Mouse (Mus musculus): ENCODE data around the gene Asna1. TPM values are rescaled to one million over a fixed set of nuclear protein-coding genes. Genes with fewer than 3 reads are reported as not detected.

The Asna1 gene
- polyA plus RNA-seq, 1 experiment: 46.6 TPM

GRCm38 (mm10) chr8:85037366-85037680, 12.2 kb upstream of the Asna1 start:
- WGBS: 0% methylated on average over 14 of the region's 14 CpGs
- TF ChIP-seq CTCF (IDR thresholded peaks at IDR 0.05; ENCODE audit: control insufficient read depth, insufficient read depth, low read length) (no peak), POLR2A (IDR thresholded peaks at IDR 0.05; ENCODE audit: borderline replicate concordance, control insufficient read depth, low read depth, low read length) (no peak)
- peak overlapping the region; percentile 92; the same call in 1 of the 2 replicates for H3K27ac ChIP-seq (ENCODE audit: control insufficient read depth, insufficient read depth, low read depth, low read length, poor library complexity)
- H3K4me1 ChIP-seq (ENCODE audit: control insufficient read depth, insufficient read depth, low read length): peaks cover 1% of the 10 kb centered on the region; the same call in 1 of the 2 replicates
- peak overlapping the region; percentile 89 for H3K4me3 ChIP-seq (replicated peaks; ENCODE audit: control insufficient read depth, low read depth, low read length)

DNA sequence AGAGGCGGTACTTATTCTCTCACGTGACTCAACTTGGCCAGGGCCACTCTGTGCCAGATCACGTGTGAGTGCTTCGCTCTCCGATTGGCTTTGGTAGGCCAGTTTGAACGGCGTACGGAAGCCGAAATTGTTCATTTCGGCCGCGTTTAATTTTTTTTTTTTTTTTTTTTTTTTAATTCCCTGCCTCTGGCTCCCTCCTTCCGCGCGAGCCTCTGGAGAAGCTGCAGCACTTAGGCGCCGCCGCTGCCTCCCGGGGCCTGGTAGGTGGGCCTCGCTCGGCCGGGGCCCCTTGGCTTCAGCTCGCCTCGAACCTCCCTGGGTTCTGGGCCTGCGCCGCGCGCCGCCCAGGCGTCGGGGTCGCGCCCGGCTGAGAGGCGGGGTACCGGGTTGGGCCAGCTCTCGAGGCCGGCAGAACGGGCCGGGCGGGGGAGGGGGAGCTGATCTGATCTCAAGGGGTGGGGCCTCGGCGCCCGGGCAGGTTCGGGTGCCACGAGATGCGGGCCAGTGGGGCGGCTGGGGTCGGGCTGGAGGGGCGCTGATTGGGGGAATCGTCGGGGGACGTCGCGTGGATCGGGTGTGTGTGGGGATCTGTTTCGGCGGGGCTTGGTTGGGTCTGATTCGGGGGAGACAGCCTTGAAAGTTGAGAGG, 11.8 kb upstream of the Asna1 start, which contains the start of gene Tnpo2:
TSS of gene Tnpo2 (plus strand) at position 198 of the 648 bp plus-strand sequence.
- Histone ChIP-seq H3K4me3 (replicated peaks; ENCODE audit: control insufficient read depth, low read depth, low read length) (peak within 1 kb of the TSS; percentile 89), H3K27ac (ENCODE audit: control insufficient read depth, insufficient read depth, low read depth, low read length, poor library complexity) (peak within 1 kb of the TSS; percentile 92), H3K4me1 (ENCODE audit: control insufficient read depth, insufficient read depth, low read length) (peaks cover 1% of the 10 kb centered on the region; the same call in 1 of the 2 replicates)
- under 1% methylated on average over 59 of the region's 59 CpGs for WGBS
- TF ChIP-seq CTCF (IDR thresholded peaks at IDR 0.05; ENCODE audit: control insufficient read depth, insufficient read depth, low read length) (no peak), POLR2A (IDR thresholded peaks at IDR 0.05; ENCODE audit: borderline replicate concordance, control insufficient read depth, low read depth, low read length) (no peak)

GRCm38 (mm10) chr8:85036381-85036717, 11.3 kb upstream of the Asna1 start:
- TF ChIP-seq POLR2A (IDR thresholded peaks at IDR 0.05; ENCODE audit: borderline replicate concordance, control insufficient read depth, low read depth, low read length): no peak
- under 1% methylated on average over 9 of the region's 9 CpGs for WGBS
- peak overlapping the region; percentile 63 for H3K27ac ChIP-seq (ENCODE audit: control insufficient read depth, insufficient read depth, low read depth, low read length, poor library complexity)
- H3K4me3 ChIP-seq (replicated peaks; ENCODE audit: control insufficient read depth, low read depth, low read length): peak overlapping the region; percentile 89
- H3K4me1 ChIP-seq (ENCODE audit: control insufficient read depth, insufficient read depth, low read length): peaks cover 1% of the 10 kb centered on the region; the same call in 1 of the 2 replicates

GRCm38 (mm10) chr8:85035728-85036310, 10.7 kb upstream of the Asna1 start:
- Histone ChIP-seq H3K4me1 (ENCODE audit: control insufficient read depth, insufficient read depth, low read length) (peaks cover 1% of the 10 kb centered on the region; the same call in 1 of the 2 replicates), H3K27ac (ENCODE audit: control insufficient read depth, insufficient read depth, low read depth, low read length, poor library complexity) (peak overlapping the region; percentile 41; the same call in 1 of the 2 replicates), H3K4me3 (replicated peaks; ENCODE audit: control insufficient read depth, low read depth, low read length) (peak overlapping the region; percentile 89)
- TF ChIP-seq CTCF (IDR thresholded peaks at IDR 0.05; ENCODE audit: control insufficient read depth, insufficient read depth, low read length): no peak
- TF ChIP-seq POLR2A (IDR thresholded peaks at IDR 0.05; ENCODE audit: borderline replicate concordance, control insufficient read depth, low read depth, low read length): no peak
- 1% methylated on average over 15 of the region's 15 CpGs for WGBS

DNA sequence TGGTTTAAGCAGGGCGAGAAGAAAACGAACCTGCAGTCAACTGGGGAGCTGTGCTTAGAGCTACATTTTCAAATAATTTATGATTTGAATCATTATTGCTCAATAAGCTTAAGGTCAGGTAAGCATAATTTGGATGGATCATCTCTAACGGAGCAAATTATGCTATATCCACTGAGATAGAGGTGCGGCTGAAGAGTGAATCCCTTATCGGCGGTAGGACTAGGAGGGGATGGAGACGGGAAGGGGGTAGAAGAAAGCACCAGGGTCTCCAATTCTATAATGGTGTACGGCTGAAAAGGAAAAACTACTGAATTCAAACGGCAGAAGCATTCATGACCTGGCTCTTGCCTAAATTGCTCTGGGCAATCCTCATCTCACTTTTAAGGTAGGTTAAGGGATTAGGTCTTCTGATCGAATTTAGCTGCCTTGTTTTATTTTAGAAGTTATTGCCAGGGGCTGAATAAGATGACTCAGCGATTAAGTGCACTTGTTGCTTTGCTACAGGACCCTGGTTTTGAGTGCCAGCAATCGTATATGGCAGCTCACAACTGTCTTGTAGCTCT, 10.2 kb upstream of the Asna1 start:
- TF ChIP-seq CTCF (IDR thresholded peaks at IDR 0.05; ENCODE audit: control insufficient read depth, insufficient read depth, low read length) (no peak), POLR2A (IDR thresholded peaks at IDR 0.05; ENCODE audit: borderline replicate concordance, control insufficient read depth, low read depth, low read length) (no peak)
- WGBS: 2% methylated on average over 12 of the region's 12 CpGs
- H3K4me1 ChIP-seq (ENCODE audit: control insufficient read depth, insufficient read depth, low read length): peaks cover 1% of the 10 kb centered on the region; the same call in 1 of the 2 replicates
- no peak overlapping the region for H3K4me3 ChIP-seq (replicated peaks; ENCODE audit: control insufficient read depth, low read depth, low read length)
- peak overlapping the region; percentile 39; the same call in 1 of the 2 replicates for H3K27ac ChIP-seq (ENCODE audit: control insufficient read depth, insufficient read depth, low read depth, low read length, poor library complexity)

- peaks cover 1% of the 10 kb centered on the region; the same call in 1 of the 2 replicates for H3K4me1 ChIP-seq (ENCODE audit: control insufficient read depth, insufficient read depth, low read length)
These were observed 9.7 kb upstream of the Asna1 start for GRCm38 (mm10) chr8:85034764-85035163.

GRCm38 (mm10) chr8:85033867-85034266, 8.8 kb upstream of the Asna1 start:
- WGBS: 74% methylated on average over 1 of the region's 1 CpGs
- no peak overlapping the region for H3K4me3 ChIP-seq (replicated peaks; ENCODE audit: control insufficient read depth, low read depth, low read length)
- H3K4me1 ChIP-seq (ENCODE audit: control insufficient read depth, insufficient read depth, low read length): peaks cover 2% of the 10 kb centered on the region; the same call in 1 of the 2 replicates
- H3K27ac ChIP-seq (ENCODE audit: control insufficient read depth, insufficient read depth, low read depth, low read length, poor library complexity): no peak overlapping the region
- TF ChIP-seq CTCF (IDR thresholded peaks at IDR 0.05; ENCODE audit: control insufficient read depth, insufficient read depth, low read length) (no peak), POLR2A (IDR thresholded peaks at IDR 0.05; ENCODE audit: borderline replicate concordance, control insufficient read depth, low read depth, low read length) (no peak)

More at GRCm38 (mm10) chr8:85034764-85035163, 9.7 kb upstream of the Asna1 start:
- peak overlapping the region; percentile 50 for H3K4me3 ChIP-seq (replicated peaks; ENCODE audit: control insufficient read depth, low read depth, low read length)
- WGBS: 2% methylated on average over 13 of the region's 13 CpGs
- TF ChIP-seq POLR2A (IDR thresholded peaks at IDR 0.05; ENCODE audit: borderline replicate concordance, control insufficient read depth, low read depth, low read length) (no peak), CTCF (IDR thresholded peaks at IDR 0.05; ENCODE audit: control insufficient read depth, insufficient read depth, low read length) (no peak)
- H3K27ac ChIP-seq (ENCODE audit: control insufficient read depth, insufficient read depth, low read depth, low read length, poor library complexity): no peak overlapping the region

GRCm38 (mm10) chr8:85032622-85033311, 7.7 kb upstream of the Asna1 start:
- no peak overlapping the region for H3K27ac ChIP-seq (ENCODE audit: control insufficient read depth, insufficient read depth, low read depth, low read length, poor library complexity)

More at GRCm38 (mm10) chr8:85032622-85033311, 7.7 kb upstream of the Asna1 start:
- peaks cover 4% of the 10 kb centered on the region; the same call in 1 of the 2 replicates for H3K4me1 ChIP-seq (ENCODE audit: control insufficient read depth, insufficient read depth, low read length)
- WGBS: 84% methylated on average over 4 of the region's 4 CpGs
- no peak for TF ChIP-seq CTCF (IDR thresholded peaks at IDR 0.05; ENCODE audit: control insufficient read depth, insufficient read depth, low read length)
- no peak for TF ChIP-seq POLR2A (IDR thresholded peaks at IDR 0.05; ENCODE audit: borderline replicate concordance, control insufficient read depth, low read depth, low read length)
- H3K4me3 ChIP-seq (replicated peaks; ENCODE audit: control insufficient read depth, low read depth, low read length): no peak overlapping the region
